Mouse (Mus musculus): ENCODE results near the gene Zfp661.

Zfp661 gene

GRCm38 (mm10) chr2:127549711-127550110 is 37.2 kb downstream of the Zfp661 start:
- DNase-seq, result no peak

DNA sequence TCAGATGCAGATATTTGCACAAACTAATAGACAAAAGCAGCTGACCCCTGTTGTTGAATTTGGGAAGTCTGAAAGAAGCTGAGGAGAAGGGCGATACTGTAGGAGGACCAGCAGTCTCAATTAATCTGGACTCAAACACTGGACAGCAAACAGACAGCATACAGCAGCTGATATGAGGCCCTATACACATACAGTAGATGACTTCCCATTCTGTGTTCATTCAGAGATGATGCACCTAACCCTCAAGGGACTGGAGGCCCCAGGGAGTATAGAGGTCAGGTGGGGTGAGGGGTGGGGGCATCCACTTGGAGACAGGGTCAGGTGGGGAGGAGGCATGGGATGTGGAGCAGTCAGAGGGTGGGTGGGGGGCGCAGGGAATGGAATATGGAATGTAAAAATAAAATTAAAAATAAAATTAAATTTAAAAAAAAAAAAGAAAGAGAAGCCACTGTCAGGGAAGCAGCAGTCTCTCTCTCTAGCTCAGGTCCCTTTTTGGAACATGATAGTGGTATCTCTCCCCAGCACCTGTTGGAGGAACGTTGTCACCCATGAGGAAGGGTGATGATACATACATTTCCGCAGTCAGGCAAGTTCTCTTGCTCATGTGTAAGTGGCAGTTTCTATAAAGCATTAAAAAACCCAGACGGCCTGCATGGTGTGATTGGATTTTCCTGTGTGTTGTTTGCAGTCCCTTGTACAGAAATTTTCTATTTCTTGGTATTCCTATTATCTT is 38.4 kb downstream of the Zfp661 start:
- DNase-seq, result no peak

GRCm38 (mm10) chr2:127541697-127542096 is 45.2 kb downstream of the Zfp661 start:
- DNase-seq, result no peak

- peak; percentile 48 to 71 for DNase-seq
Measured at GRCm38 (mm10) chr2:127541185-127541584, 45.7 kb downstream of the Zfp661 start, which contains the start of gene Prom2. Gene Prom2, minus strand, starts transcription at chr2:127541467.

DNA sequence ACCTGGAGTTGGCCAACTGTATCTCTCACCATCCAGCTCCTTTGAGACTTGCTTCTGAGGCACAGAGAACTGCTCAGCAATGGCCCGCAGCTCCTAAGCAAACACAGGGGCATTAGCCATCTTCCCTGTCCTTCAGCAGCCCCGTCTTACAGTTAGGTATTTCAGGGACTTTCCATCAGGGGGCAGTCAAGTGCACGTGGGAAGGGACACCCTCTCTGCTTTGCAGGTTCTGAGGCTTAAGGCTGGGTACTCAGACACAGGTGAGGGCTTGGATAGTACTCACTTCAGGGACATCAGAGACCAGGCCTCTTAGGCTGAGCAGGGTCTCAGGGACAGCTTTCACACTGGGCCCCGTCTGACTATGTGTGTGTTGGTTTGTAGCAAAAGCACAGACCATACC is 47.4 kb downstream of the Zfp661 start:
- peak in 1 of 2 experiments; percentile 24 for DNase-seq

- DNase-seq, result no peak
Measured at GRCm38 (mm10) chr2:127537548-127537947, 49.3 kb downstream of the Zfp661 start.

DNA sequence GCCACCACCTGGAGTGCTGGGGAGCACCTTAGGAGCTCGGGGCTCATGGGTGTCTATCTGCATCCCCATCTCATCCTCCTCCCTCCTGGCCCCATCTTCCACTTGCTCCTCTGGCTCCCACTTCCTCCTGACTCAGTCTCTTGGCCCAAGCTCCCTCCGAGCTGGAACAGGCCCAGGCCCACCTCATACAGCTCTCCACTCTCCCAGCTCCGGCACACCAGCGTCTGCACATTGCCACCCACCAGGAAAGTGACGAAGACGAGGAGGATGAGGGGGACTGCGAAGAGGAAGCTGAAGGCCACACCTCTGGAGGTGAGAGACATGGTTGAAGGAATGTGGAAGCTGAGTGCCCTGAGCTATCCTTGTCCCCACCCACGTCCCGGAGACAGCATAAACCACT is 51.5 kb downstream of the Zfp661 start:
- DNase-seq, result no peak

DNA sequence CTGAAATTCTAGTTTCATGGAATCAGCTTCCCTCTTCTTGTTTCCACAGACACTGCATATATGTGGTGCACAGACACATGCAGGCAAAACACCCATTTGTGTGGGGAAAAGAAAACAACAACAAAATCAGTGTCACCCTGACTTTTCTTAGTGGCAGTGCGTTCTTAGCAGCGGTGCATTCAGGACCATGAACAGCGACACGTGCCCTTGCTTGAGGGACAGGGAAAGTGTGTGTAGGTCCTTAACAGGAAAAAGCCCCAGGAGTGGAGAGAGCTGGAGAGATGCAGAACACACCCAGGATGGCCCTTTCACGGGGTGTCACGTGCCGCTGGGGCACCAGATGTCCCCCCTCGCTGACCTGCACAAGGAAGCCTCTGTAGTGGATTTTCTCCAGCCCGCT is 54.5 kb downstream of the Zfp661 start:
- peak; percentile 79 to 84 for DNase-seq

DNA sequence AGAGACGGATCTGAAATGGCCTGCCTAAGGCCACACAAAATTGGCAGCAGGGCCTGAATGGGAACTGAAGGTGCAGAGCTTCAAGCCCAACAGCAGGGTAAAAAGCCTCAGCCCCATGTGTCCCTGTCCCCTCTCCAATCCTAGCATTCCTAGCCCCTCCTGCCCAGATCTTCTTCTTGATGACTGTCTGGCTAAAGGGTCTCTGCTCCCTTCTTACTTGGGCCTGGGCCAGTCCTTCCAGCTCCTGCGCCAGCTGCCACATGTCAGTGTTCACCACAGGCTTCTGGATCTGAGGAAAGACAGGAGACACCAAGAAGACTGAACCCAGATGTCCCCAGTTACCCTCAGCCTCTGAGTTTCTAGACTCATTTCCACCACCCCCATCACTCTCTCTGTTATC is 55.3 kb downstream of the Zfp661 start:
- no peak for DNase-seq

GRCm38 (mm10) chr2:127530418-127530817 is 56.5 kb downstream of the Zfp661 start:
- no peak for DNase-seq

GRCm38 (mm10) chr2:127525004-127525775 is 61.7 kb downstream of the Zfp661 start:
- no peak for DNase-seq
